Mouse (Mus musculus) heart, adult 18-20 months (tissue): ENCODE results near the gene 1700123K08Rik. TPM values are rescaled to one million over a fixed set of nuclear protein-coding genes. Genes with fewer than 3 reads are reported as not detected.
A peak's percentile ranks its signal among the peaks of the same experiment; 100 is the strongest.
"Not testable (repeated sequence)": the region's sequence is repeated elsewhere in the genome, so short reads cannot be mapped to it uniquely, and the experiment has no call there.

Experiments used
- DNase-seq, 2 experiments: peaks; one replicate each; pipeline ENCODE4 v3.0.0; 2021 to 2022; ENCODE audit warnings: mixed read lengths in 1 of 2
- long read RNA-seq, 2 experiments: library from polyadenylated mRNA; stranded (forward); transcript quantifications; one replicate each; pipeline ENCODE4 v2.0.0; 2021
- microRNA-seq, 2 experiments: library from miRNA; unstranded; fragments of <30 nt; microRNA quantifications; one replicate each; pipeline ENCODE4 v1.2.0; 2022
- total RNA-seq, 2 experiments: library from RNA; stranded (reverse); gene quantifications; 2 replicates each; pipeline ENCODE4 v1.2.3; 2021

1700123K08Rik gene
- not detected for total RNA-seq
- long read RNA-seq, experiment 1, result 0 reads
- long read RNA-seq, experiment 2, result 0 reads

GRCm38 (mm10) chr5:138564612-138565011, at the start of gene 1700123K08Rik:
1700123K08Rik (minus strand) TSS chr5:138564712.
- not testable (repeated sequence) for DNase-seq

DNA sequence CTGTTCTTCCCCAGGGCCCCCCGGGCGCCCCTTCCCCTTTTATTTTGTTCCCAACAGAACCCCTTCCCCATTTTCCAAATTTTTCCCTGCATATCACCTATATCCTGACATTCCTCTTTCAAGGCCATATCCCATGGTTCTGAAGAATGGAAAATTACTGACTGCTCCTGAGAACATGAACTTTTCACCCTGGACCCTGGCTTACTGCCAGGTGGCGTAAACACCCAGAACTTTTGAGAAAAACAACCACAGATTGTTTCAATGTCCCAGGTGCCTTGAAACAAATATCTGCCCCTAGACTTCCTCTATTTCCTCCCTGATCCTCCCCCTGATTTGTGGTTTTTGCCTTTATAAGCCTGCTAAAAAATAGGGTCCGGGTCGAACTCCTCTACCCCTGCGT, 22.9 kb upstream of the 1700123K08Rik start:
- DNase-seq, result no peak

- DNase-seq, result peak in 1 of 2 experiments; percentile 13
Measured at GRCm38 (mm10) chr5:138571623-138572022, 7.1 kb upstream of the 1700123K08Rik start.

- DNase-seq, result no peak
Measured at GRCm38 (mm10) chr5:138552718-138553117, 11.8 kb downstream of the 1700123K08Rik start.

- peak; percentile 5 to 17 for DNase-seq
Measured at GRCm38 (mm10) chr5:138532491-138532890, 32.0 kb downstream of the 1700123K08Rik start.

Small RNAs within 50 kb of the gene (microRNA-seq; reads per million reads assigned to microRNA genes)
- gene Gm24082, result 0 reads per million in 2 experiments

Other genes starting within 250 kb of the 1700123K08Rik start
- not detected for gene Pvrig, start 222.8 kb downstream of the 1700123K08Rik start, total RNA-seq
- 1 to 10 TPM; 4.3 TPM for gene Zfp157, start 123.2 kb downstream of the 1700123K08Rik start, total RNA-seq
- gene Zfp68, start 55.0 kb upstream of the 1700123K08Rik start, total RNA-seq, result 10 to 100 TPM; 18.0 to 20.3 TPM
- gene A430033K04Rik, start 58.1 kb upstream of the 1700123K08Rik start, total RNA-seq, result 1 to 10 TPM; 3.5 to 3.8 TPM
- gene Fam20c, start 189.8 kb upstream of the 1700123K08Rik start, total RNA-seq, result 10 to 100 TPM; 10.3 to 13.9 TPM